Mouse (Mus musculus): Measurements from ENCODE around the gene Gm20431. TPM values are rescaled to one million over a fixed set of nuclear protein-coding genes. Genes with fewer than 3 reads are reported as not detected.

The Gm20431 gene
- polyA plus RNA-seq, 1 experiment from 2014 or later: 5.4 TPM

- Histone ChIP-seq H3K9ac (ENCODE audit: low read length) (no peak overlapping the region), H3K4me3 (ENCODE audit: low read depth, low read length) (no peak overlapping the region)
These were observed 2.0 kb downstream of the Gm20431 start for GRCm38 (mm10) chr2:167659177-167659846.

GRCm38 (mm10) chr2:167658712-167659111, 2.6 kb downstream of the Gm20431 start:
- Histone ChIP-seq H3K9me3 (replicated peaks; ENCODE audit: control insufficient read depth, low read length) (no peaks in the 10 kb centered on the region), H3K27ac (ENCODE audit: low read depth, low read length) (no peak overlapping the region), H3K36me3 (ENCODE audit: control insufficient read depth, insufficient read depth, low read length) (peaks cover 11% of the 10 kb centered on the region; the same call in 1 of the 2 replicates), H3K4me2 (ENCODE audit: low read length) (no peak overlapping the region), H3K9ac (ENCODE audit: low read length) (no peak overlapping the region), H3K4me3 (ENCODE audit: low read depth, low read length) (no peak overlapping the region), H3K27me3 (replicated peaks; ENCODE audit: control insufficient read depth, insufficient read depth, low read length) (no peaks in the 10 kb centered on the region), H3K4me1 (ENCODE audit: control insufficient read depth, insufficient read depth, low read length) (peaks cover 18% of the 10 kb centered on the region)
- DNase-seq (ENCODE audit: low spot score): no peak
- WGBS: 85% methylated on average over 11 of the region's 11 CpGs
- ATAC-seq: no peak

More at GRCm38 (mm10) chr2:167659177-167659846, 2.0 kb downstream of the Gm20431 start:
- Histone ChIP-seq H3K36me3 (ENCODE audit: control insufficient read depth, insufficient read depth, low read length) (peaks cover 5% of the 10 kb centered on the region; the same call in 1 of the 2 replicates), H3K9me3 (replicated peaks; ENCODE audit: control insufficient read depth, low read length) (no peaks in the 10 kb centered on the region), H3K27ac (ENCODE audit: low read depth, low read length) (no peak overlapping the region), H3K4me1 (ENCODE audit: control insufficient read depth, insufficient read depth, low read length) (peaks cover 18% of the 10 kb centered on the region), H3K27me3 (replicated peaks; ENCODE audit: control insufficient read depth, insufficient read depth, low read length) (no peaks in the 10 kb centered on the region), H3K4me2 (ENCODE audit: low read length) (0 out of 2 replicates have a peak overlapping the region, but pooled peaks have one; percentile 90)
- WGBS: 76% methylated on average over 10 of the region's 10 CpGs
- DNase-seq (ENCODE audit: low spot score) (no peak), ATAC-seq (no peak)

- no peak overlapping the region for H3K27ac ChIP-seq (ENCODE audit: low read depth, low read length)
- WGBS: 89% methylated on average over 4 of the region's 4 CpGs
- H3K36me3 ChIP-seq (ENCODE audit: control insufficient read depth, insufficient read depth, low read length): peaks cover 17% of the 10 kb centered on the region
- no peaks in the 10 kb centered on the region for H3K27me3 ChIP-seq (replicated peaks; ENCODE audit: control insufficient read depth, insufficient read depth, low read length)
- no peak overlapping the region for H3K9ac ChIP-seq (ENCODE audit: low read length)
- H3K9me3 ChIP-seq (replicated peaks; ENCODE audit: control insufficient read depth, low read length): no peaks in the 10 kb centered on the region
- H3K4me1 ChIP-seq (ENCODE audit: control insufficient read depth, insufficient read depth, low read length): peaks cover 18% of the 10 kb centered on the region
- ATAC-seq: no peak
- no peak for DNase-seq (ENCODE audit: low spot score)
- no peak overlapping the region for H3K4me2 ChIP-seq (ENCODE audit: low read length)
- H3K4me3 ChIP-seq (ENCODE audit: low read depth, low read length): no peak overlapping the region
These were observed 3.3 kb downstream of the Gm20431 start for GRCm38 (mm10) chr2:167657973-167658372.

DNA sequence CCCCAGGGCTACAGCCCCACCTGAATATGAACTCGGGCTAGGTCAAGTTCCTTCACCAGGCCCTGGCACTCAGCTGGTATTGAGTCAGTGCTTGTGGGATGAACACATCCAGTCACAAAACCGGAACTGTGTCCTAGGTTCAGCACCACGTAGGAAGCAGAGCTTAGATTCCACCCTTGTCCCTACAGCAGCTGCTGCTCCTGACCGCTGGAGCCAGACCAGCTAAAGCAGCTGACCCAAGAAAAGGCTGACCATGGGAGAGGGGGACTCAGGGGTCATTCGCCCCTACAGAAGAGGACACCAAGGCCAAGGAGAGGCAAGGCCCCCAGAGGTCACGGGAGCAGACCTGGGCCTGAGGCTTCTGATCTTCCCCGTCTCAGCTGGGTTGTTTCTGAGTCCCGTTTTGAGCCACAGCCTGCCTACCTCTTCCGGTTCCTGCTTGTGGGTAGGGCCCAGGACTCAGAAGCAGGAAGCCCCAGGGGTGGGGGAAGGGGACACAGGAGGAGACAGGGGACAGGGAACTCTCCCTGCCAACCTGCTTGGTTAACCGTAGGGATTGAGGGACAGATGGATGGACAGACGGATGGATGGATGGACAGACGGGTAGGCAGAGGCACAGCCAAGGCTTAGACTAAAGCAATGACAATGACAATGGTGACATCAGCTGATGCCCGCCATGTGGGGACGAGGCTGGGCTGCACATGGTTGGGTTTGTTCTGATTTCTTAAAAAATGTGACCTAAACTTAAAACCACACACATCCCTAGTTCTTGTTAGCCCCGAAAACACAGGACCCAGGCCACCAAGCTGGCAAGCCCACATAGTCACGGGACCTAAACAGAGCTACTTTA, 4.4 kb downstream of the Gm20431 start:
- DNase-seq (ENCODE audit: low spot score) (no peak), ATAC-seq (no peak)
- Histone ChIP-seq H3K9me3 (replicated peaks; ENCODE audit: control insufficient read depth, low read length) (no peaks in the 10 kb centered on the region), H3K36me3 (ENCODE audit: control insufficient read depth, insufficient read depth, low read length) (peaks cover 20% of the 10 kb centered on the region), H3K9ac (ENCODE audit: low read length) (peak overlapping the region; percentile 5; the same call in 1 of the 2 replicates), H3K27ac (ENCODE audit: low read depth, low read length) (no peak overlapping the region), H3K4me1 (ENCODE audit: control insufficient read depth, insufficient read depth, low read length) (peaks cover 16% of the 10 kb centered on the region), H3K27me3 (replicated peaks; ENCODE audit: control insufficient read depth, insufficient read depth, low read length) (no peaks in the 10 kb centered on the region), H3K4me3 (ENCODE audit: low read depth, low read length) (no peak overlapping the region), H3K4me2 (ENCODE audit: low read length) (no peak overlapping the region)
- WGBS: 91% methylated on average over 16 of the region's 16 CpGs

- Histone ChIP-seq H3K9ac (ENCODE audit: low read length) (no peak overlapping the region), H3K4me3 (ENCODE audit: low read depth, low read length) (no peak overlapping the region), H3K27me3 (replicated peaks; ENCODE audit: control insufficient read depth, insufficient read depth, low read length) (no peaks in the 10 kb centered on the region), H3K9me3 (replicated peaks; ENCODE audit: control insufficient read depth, low read length) (no peaks in the 10 kb centered on the region), H3K27ac (ENCODE audit: low read depth, low read length) (no peak overlapping the region), H3K36me3 (ENCODE audit: control insufficient read depth, insufficient read depth, low read length) (peaks cover 25% of the 10 kb centered on the region), H3K4me1 (ENCODE audit: control insufficient read depth, insufficient read depth, low read length) (peaks cover 7% of the 10 kb centered on the region), H3K4me2 (ENCODE audit: low read length) (no peak overlapping the region)
- ATAC-seq (no peak), DNase-seq (ENCODE audit: low spot score) (no peak)
- WGBS: 90% methylated on average over 10 of the region's 10 CpGs
These were observed 6.2 kb downstream of the Gm20431 start for GRCm38 (mm10) chr2:167654911-167655600.

DNA sequence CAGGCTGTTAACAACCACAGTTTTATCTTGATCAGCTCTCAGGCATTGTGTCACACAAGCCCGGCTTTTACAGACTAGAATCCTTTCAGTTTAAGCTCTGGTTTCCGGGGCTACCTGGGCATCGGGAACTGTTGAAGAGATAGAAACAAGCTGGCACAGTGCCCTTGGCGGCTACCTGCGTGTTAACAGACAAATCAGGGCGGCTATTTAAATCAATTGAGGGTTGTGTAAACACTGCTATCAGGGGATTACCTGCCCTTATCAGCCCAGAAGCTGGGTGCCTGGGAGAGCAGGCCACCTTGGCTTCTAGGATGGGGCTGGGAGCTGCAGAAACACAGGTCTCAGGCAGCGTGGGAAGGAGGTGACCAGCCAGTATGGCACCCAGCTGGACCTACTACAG, 8.6 kb downstream of the Gm20431 start:
- no peak for ATAC-seq
- Histone ChIP-seq H3K4me3 (ENCODE audit: low read depth, low read length) (no peak overlapping the region), H3K36me3 (ENCODE audit: control insufficient read depth, insufficient read depth, low read length) (peaks cover 25% of the 10 kb centered on the region), H3K9ac (ENCODE audit: low read length) (no peak overlapping the region), H3K9me3 (replicated peaks; ENCODE audit: control insufficient read depth, low read length) (no peaks in the 10 kb centered on the region), H3K4me2 (ENCODE audit: low read length) (no peak overlapping the region), H3K4me1 (ENCODE audit: control insufficient read depth, insufficient read depth, low read length) (no peaks in the 10 kb centered on the region), H3K27ac (ENCODE audit: low read depth, low read length) (no peak overlapping the region), H3K27me3 (replicated peaks; ENCODE audit: control insufficient read depth, insufficient read depth, low read length) (no peaks in the 10 kb centered on the region)
- no peak for DNase-seq (ENCODE audit: low spot score)
- WGBS: 81% methylated on average over 7 of the region's 7 CpGs

GRCm38 (mm10) chr2:167651622-167652021, 9.7 kb downstream of the Gm20431 start:
- 88% methylated on average over 9 of the region's 9 CpGs for WGBS
- peaks cover 25% of the 10 kb centered on the region for H3K36me3 ChIP-seq (ENCODE audit: control insufficient read depth, insufficient read depth, low read length)
- no peaks in the 10 kb centered on the region for H3K27me3 ChIP-seq (replicated peaks; ENCODE audit: control insufficient read depth, insufficient read depth, low read length)
- no peak for ATAC-seq
- no peaks in the 10 kb centered on the region for H3K9me3 ChIP-seq (replicated peaks; ENCODE audit: control insufficient read depth, low read length)
- H3K4me2 ChIP-seq (ENCODE audit: low read length): no peak overlapping the region
- H3K9ac ChIP-seq (ENCODE audit: low read length): no peak overlapping the region
- no peaks in the 10 kb centered on the region for H3K4me1 ChIP-seq (ENCODE audit: control insufficient read depth, insufficient read depth, low read length)
- H3K4me3 ChIP-seq (ENCODE audit: low read depth, low read length): no peak overlapping the region
- no peak overlapping the region for H3K27ac ChIP-seq (ENCODE audit: low read depth, low read length)
- no peak for DNase-seq (ENCODE audit: low spot score)

DNA sequence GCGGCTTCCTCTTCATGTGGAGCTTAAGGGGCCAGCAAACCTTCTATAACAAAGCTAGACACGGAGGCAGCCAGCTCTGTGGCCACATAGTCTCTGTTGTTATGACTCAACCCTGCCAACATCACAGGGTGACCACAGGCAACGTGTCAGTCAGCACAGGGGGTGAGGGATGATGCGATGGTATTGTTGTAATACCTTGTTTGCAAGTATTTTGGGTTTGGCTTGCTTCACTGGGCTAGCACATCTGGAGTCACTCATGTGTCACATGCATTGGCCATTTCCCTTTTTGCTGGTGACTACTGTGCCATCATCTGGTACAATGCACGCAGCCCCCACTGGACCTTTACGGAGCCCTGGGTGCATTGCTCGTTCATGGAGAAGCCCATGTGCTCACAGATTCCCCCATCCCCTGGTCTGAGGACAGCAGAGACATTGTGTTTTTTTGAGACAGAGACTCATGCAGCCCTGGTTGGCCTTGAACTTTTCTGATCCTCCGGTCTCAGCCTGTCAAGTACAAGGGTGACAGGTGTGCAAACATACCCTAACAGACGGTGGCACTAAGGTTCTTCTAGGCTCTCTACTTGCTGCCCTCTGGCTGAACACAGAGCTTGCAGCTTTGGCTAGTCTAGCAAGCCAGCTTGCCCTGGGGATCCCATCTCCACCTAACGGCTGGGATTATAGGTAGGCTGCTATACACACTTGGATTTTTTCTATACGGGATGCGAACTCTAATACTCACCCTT, 11.8 kb downstream of the Gm20431 start:
- H3K4me1 ChIP-seq (ENCODE audit: control insufficient read depth, insufficient read depth, low read length): no peaks in the 10 kb centered on the region
- ATAC-seq (no peak), DNase-seq (ENCODE audit: low spot score) (no peak)
- no peaks in the 10 kb centered on the region for H3K9me3 ChIP-seq (replicated peaks; ENCODE audit: control insufficient read depth, low read length)
- no peak overlapping the region for H3K4me3 ChIP-seq (ENCODE audit: low read depth, low read length)
- no peak overlapping the region for H3K4me2 ChIP-seq (ENCODE audit: low read length)
- no peak overlapping the region for H3K27ac ChIP-seq (ENCODE audit: low read depth, low read length)
- H3K9ac ChIP-seq (ENCODE audit: low read length): no peak overlapping the region
- 90% methylated on average over 12 of the region's 12 CpGs for WGBS
- peaks cover 37% of the 10 kb centered on the region for H3K36me3 ChIP-seq (ENCODE audit: control insufficient read depth, insufficient read depth, low read length)
- no peaks in the 10 kb centered on the region for H3K27me3 ChIP-seq (replicated peaks; ENCODE audit: control insufficient read depth, insufficient read depth, low read length)

Measured in forebrain, embryonic 14.5 days (tissue).